Mouse (Mus musculus): Measurements from ENCODE around the gene Lmcd1.

DNA sequence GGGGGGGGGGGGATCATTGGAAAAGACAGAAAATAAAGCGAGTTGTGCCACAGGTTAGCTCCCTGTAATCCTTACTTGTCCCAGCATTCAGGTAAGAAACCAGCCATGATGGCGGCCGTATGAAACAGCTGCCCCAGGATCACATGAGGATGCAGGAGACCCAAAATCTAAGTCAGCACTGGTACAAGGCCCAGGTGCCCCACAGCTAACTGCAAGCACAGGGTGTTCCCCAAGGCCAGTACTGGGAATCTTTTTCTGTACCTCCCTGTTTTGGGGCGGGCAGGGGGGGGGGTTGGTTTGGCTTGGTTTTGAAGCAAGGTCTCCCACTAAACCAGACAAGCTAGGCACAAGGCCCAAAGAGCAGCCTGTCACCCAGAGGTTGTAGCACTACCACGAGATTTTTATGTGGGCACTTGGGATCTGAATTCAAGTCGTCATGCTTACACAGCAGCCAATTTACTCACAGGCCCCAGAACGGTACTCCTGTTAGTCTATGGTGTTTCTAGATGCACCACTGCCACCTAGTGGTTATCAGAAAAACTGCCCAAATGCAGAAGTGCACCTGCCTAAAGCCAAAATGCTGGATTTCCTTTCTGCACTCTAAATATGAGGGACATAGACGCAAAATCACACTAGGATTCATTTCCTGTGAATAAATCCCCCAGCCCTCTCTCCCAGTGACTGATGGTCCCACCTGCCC is 100.5 kb downstream of the Lmcd1 start:
- TF ChIP-seq CTCF (conservative IDR thresholded peaks at IDR 0.05; ENCODE audit: insufficient read depth, insufficient read length, low read depth, low read length) (peak; percentile 59), POLR2A (IDR thresholded peaks at IDR 0.05; ENCODE audit: low read depth, low read length) (no peak)
